Mouse (Mus musculus) midbrain, embryonic 16.5 days (tissue): ENCODE measurements around the gene Rpl36al. TPM values are rescaled to one million over a fixed set of nuclear protein-coding genes. Genes with fewer than 3 reads are reported as not detected.

Source experiments
- ATAC-seq: fragments of 200-750 bp; cut with Nextera tagmentation; 2 replicates; pipeline ENCODE4 v1.8.0; 2017; ENCODE audit warnings: moderate TSS enrichment
- H3K27ac ChIP-seq: fragments of 300-500 bp; sonication (generic); 2 replicates; pipeline ENCODE4 v1.5.1; 2014; ENCODE audit warnings: mild to moderate bottlenecking, low read length, mixed read lengths
- H3K27me3 ChIP-seq: fragments of 300-500 bp; sonication (generic); 2 replicates; pipeline ENCODE4 v1.6.1; 2014; ENCODE audit warnings: low read depth, low read length, mixed read lengths; ENCODE audit not compliant: control insufficient read depth, insufficient read depth
- H3K36me3 ChIP-seq: fragments of 300-500 bp; sonication (generic); 2 replicates; pipeline ENCODE4 v1.6.1; 2014; ENCODE audit warnings: mild to moderate bottlenecking, low read length, moderate library complexity, mixed read lengths; ENCODE audit not compliant: control insufficient read depth, insufficient read depth
- H3K4me1 ChIP-seq: fragments of 300-500 bp; sonication (generic); 2 replicates; pipeline ENCODE4 v1.6.1; 2014; ENCODE audit warnings: mild to moderate bottlenecking, low read length, mixed read lengths; ENCODE audit not compliant: control insufficient read depth, insufficient read depth
- H3K4me2 ChIP-seq: fragments of 300-500 bp; sonication (generic); 2 replicates; pipeline ENCODE4 v1.6.1; 2014; ENCODE audit warnings: mild to moderate bottlenecking, low read length, mixed read lengths
- H3K4me3 ChIP-seq: fragments of 300-500 bp; sonication (generic); 2 replicates; pipeline ENCODE4 v1.5.1; 2014; ENCODE audit warnings: low read depth, mild to moderate bottlenecking, low read length, moderate library complexity, mixed read lengths
- H3K9ac ChIP-seq: fragments of 300-500 bp; sonication (generic); 2 replicates; pipeline ENCODE4 v1.6.1; 2014; ENCODE audit warnings: low read depth, low read length, mixed read lengths
- H3K9me3 ChIP-seq: fragments of 300-500 bp; sonication (generic); replicated peaks from 2 replicates; pipeline ENCODE4 v1.6.1; 2014; ENCODE audit warnings: mild to moderate bottlenecking, low read length, mixed read lengths; ENCODE audit not compliant: control insufficient read depth, poor library complexity, severe bottlenecking
- WGBS: fragments of 180-500 bp; shearing (Covaris S2); extraction: QIAGEN DNeasy Blood & Tissue Kit; methylation state at CpG from one replicate; pipeline ENCODE4 v1.1.7; 2014; 5-methylcytosine and 5-hydroxymethylcytosine counted together
- polyA plus RNA-seq: library from polyadenylated mRNA; unstranded; fragments of >200 nt; fragmentation: Nextera tagmentation; extraction: Ambion mirVana; gene quantifications from 2 replicates; pipeline ENCODE4 v1.2.1, GENCODE M21; 2015

Gene Rpl36al
- polyA plus RNA-seq, 1 experiment from 2014 or later: 286 TPM

DNA sequence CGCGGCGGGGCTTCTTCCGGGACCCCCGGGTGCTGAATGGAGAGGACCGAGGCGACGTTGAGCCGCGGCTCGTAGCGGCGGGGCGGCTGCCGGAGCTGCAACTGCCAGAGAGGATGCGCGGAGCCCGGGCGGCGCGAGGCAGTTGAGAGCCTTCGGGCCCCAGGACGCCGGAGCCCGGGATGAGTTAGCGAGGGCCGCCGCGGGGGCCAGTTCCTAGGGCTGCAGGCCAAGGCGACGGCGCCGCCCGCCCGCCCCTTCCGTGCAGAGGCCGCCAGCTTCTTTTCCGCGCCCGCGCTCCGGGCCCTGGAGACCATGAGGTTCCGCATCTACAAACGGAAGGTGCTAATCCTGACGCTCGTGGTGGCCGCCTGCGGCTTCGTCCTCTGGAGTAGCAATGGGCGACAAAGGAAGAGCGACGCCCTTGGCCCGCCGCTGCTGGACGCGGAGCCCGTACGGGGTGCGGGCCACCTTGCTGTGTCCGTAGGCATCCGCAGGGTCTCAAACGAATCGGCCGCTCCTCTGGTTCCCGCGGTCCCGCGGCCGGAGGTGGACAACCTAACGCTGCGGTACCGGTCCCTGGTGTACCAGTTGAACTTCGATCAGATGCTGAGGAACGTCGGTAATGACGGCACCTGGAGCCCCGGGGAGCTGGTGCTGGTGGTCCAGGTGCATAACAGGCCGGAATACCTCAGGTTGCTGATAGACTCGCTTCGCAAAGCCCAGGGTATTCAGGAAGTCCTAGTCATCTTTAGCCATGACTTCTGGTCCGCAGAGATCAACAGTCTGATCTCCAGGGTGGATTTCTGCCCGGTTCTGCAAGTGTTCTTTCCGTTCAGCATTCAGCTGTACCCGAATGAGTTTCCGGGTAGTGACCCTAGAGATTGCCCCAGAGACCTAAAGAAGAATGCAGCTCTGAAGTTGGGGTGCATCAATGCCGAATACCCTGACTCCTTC is 736 bp upstream of the Rpl36al start:
- Histone ChIP-seq H3K4me2 (peak overlapping the region; percentile 94), H3K4me1 (peaks cover 30% of the 10 kb centered on the region), H3K4me3 (peak overlapping the region; percentile 88), H3K9me3 (no peaks in the 10 kb centered on the region), H3K27me3 (no peaks in the 10 kb centered on the region), H3K27ac (peak overlapping the region; percentile 94), H3K36me3 (no peaks in the 10 kb centered on the region), H3K9ac (peak overlapping the region; percentile 87)
- peak; percentile 80 for ATAC-seq
- WGBS: 1% methylated on average over 86 of the region's 86 CpGs

DNA sequence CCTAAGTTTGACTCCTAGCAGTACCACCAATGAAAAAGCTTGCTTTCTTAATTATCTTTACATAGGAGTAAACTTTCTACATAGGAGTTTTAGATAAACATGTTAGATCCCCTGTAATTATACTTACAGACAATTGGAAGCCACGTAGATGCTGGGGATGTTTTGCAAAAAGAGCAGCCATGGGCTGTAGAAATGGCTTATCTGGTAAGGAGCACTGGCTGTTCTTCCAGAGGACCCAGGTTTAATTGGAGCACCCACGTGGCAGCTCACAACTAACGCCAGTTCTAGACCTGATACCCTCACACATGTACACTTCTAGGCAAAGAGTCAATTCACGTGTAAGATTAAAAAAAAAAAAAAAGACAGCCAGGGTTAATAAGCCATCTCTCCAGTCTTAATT is 2.1 kb downstream of the Rpl36al start:
- peaks cover 21% of the 10 kb centered on the region for H3K4me1 ChIP-seq
- H3K9me3 ChIP-seq: no peaks in the 10 kb centered on the region
- H3K4me2 ChIP-seq: no peak overlapping the region
- H3K27ac ChIP-seq: no peak overlapping the region
- WGBS: 93% methylated on average over 4 of the region's 4 CpGs
- no peak for ATAC-seq
- no peak overlapping the region for H3K9ac ChIP-seq
- no peaks in the 10 kb centered on the region for H3K27me3 ChIP-seq
- H3K4me3 ChIP-seq: no peak overlapping the region
- H3K36me3 ChIP-seq: no peaks in the 10 kb centered on the region

DNA sequence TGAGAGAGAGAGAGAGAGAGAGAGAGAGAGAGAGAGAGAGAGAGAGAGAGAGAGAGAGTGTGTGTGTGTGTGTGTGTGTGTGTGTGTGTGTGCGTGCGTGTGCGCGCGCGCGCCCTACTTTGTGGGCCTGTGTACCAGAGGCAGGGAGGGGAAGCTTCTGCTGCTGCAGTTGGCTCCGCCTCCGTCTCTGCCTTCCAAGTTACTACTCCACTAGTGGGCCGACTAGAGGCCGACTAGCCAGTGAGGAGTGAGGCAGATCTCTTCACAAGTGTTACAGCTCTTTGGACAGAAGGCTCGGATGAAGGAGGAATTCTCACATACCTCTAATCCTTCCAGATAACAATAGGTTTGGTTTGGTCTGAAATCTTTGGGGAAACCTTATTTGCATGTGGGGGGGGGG is 4.5 kb downstream of the Rpl36al start:
- no peak overlapping the region for H3K4me3 ChIP-seq
- ATAC-seq: no peak
- H3K4me1 ChIP-seq: peaks cover 7% of the 10 kb centered on the region
- WGBS: 70% methylated on average over 12 of the region's 12 CpGs
- H3K36me3 ChIP-seq: no peaks in the 10 kb centered on the region
- no peak overlapping the region for H3K9ac ChIP-seq
- H3K27me3 ChIP-seq: no peaks in the 10 kb centered on the region
- no peaks in the 10 kb centered on the region for H3K9me3 ChIP-seq
- no peak overlapping the region for H3K27ac ChIP-seq
- no peak overlapping the region for H3K4me2 ChIP-seq

DNA sequence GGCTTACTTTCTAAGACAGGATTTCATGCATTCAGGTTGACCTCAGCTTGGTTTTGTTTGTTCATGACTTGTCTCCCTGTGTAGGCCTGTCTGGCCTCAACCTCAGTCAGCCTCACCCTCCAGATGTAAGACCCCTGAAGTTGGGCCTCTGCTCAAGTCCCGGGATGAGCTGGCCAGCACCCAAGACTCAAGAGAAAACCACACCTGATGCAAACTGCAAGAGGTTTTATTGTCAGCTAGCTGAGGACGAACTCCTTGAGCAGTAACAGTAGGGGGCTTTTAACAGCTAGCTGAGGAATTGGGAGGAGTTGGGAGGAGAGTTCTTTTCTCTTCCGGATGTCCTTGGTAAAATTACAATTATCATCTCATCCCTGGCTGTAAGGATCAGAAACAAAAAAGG is 6.4 kb downstream of the Rpl36al start:
- Histone ChIP-seq H3K27me3 (no peaks in the 10 kb centered on the region), H3K4me3 (no peak overlapping the region), H3K4me2 (no peak overlapping the region), H3K9me3 (no peaks in the 10 kb centered on the region), H3K9ac (no peak overlapping the region), H3K4me1 (peaks cover 2% of the 10 kb centered on the region; the same call in 1 of the 2 replicates), H3K27ac (no peak overlapping the region), H3K36me3 (no peaks in the 10 kb centered on the region)
- ATAC-seq: no peak
- 78% methylated on average over 3 of the region's 3 CpGs for WGBS

DNA sequence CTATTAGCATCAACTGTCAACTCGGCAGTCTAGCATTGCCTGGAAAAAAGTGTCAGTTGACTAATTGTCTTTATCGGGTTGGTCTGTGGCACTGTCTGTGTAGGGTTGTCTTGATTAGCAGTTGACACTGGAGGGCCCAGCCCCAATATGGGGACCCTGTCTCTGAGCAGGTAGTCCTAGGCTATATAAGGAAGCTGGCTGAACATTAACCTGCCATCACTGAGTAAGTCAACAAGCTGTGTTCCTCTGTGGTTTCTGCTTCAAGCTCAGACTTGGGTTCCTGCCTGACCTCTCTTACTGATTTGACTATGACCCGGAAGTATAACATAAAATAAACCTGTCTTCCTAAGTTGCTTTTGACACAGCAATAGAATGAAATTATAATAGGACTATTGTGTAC is 7.9 kb downstream of the Rpl36al start:
- H3K4me1 ChIP-seq: no peaks in the 10 kb centered on the region
- no peaks in the 10 kb centered on the region for H3K9me3 ChIP-seq
- no peak for ATAC-seq
- no peaks in the 10 kb centered on the region for H3K36me3 ChIP-seq
- WGBS: 97% methylated on average over 3 of the region's 3 CpGs
- no peak overlapping the region for H3K4me2 ChIP-seq
- no peaks in the 10 kb centered on the region for H3K27me3 ChIP-seq
- no peak overlapping the region for H3K27ac ChIP-seq
- H3K4me3 ChIP-seq: no peak overlapping the region
- H3K9ac ChIP-seq: no peak overlapping the region

DNA sequence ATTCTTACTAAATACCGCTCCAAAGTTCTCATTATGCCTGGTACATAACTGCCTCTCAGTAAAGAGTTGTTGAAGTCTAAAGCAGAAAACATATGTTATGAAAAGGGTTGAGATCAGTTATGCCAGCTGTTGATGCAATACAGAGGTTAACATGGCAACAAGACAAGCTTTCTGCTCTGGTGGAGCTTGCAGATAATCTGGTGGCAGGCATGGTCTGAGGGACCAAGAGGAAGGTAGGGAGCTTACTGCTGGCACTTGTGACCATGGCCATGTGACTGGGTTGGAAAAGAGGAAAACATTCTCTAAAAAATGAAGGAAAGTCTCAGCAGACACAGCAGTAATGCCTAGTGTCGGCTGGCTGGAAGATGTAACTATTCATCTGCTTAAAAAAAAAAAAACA is 12.6 kb downstream of the Rpl36al start:
- Histone ChIP-seq H3K27me3 (no peaks in the 10 kb centered on the region), H3K4me1 (peaks cover 8% of the 10 kb centered on the region), H3K9me3 (no peaks in the 10 kb centered on the region), H3K9ac (no peak overlapping the region), H3K36me3 (no peaks in the 10 kb centered on the region), H3K27ac (no peak overlapping the region), H3K4me2 (no peak overlapping the region), H3K4me3 (no peak overlapping the region)
- ATAC-seq: no peak
- WGBS: 93% methylated on average over 2 of the region's 2 CpGs

DNA sequence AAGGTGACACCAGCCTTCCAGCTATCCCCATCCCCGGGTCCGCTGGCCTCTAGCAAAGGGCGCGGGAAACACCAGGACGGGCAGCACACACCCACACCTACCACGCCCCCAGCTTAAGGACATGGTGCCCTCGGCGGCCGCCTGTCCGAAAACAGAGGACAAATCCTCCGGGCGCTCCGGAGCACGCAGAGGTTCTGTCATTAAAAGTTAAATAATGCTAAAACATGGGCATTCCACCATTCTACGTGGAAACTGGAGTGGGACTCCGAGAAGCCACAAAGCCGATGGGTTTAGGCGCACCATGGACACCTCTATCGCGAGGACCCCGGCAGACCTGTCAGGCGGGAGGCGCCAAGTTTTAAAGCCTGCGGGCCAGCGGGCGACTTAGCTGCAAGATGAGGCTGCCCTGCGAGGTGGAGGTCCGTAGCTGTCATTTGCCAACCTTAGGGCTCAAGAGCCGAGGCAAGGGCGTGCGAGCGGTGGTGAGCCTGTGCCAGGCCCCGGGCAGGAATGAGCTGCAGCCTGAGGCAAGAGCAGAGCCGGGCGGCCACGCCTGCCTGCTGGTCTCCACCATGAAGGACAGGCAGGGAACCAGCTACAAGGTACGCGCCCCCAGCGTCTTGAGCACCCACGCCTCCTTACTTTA is 15.3 kb downstream of the Rpl36al start, which contains the start of gene Lrr1:
Lrr1 (plus strand) TSS at position 354 of the 646 bp plus-strand sequence.
- H3K27me3 ChIP-seq: no peaks in the 10 kb centered on the region
- peak within 1 kb of the TSS; percentile 61 for H3K9ac ChIP-seq
- peak within 1 kb of the TSS; percentile 67 for H3K4me3 ChIP-seq
- H3K36me3 ChIP-seq: no peaks in the 10 kb centered on the region
- WGBS: under 1% methylated on average over 40 of the region's 40 CpGs
- H3K27ac ChIP-seq: peak within 1 kb of the TSS; percentile 62
- ATAC-seq: peak; percentile 93
- H3K4me2 ChIP-seq: peak within 1 kb of the TSS; percentile 98
- peaks cover 8% of the 10 kb centered on the region for H3K4me1 ChIP-seq
- H3K9me3 ChIP-seq: no peaks in the 10 kb centered on the region

DNA sequence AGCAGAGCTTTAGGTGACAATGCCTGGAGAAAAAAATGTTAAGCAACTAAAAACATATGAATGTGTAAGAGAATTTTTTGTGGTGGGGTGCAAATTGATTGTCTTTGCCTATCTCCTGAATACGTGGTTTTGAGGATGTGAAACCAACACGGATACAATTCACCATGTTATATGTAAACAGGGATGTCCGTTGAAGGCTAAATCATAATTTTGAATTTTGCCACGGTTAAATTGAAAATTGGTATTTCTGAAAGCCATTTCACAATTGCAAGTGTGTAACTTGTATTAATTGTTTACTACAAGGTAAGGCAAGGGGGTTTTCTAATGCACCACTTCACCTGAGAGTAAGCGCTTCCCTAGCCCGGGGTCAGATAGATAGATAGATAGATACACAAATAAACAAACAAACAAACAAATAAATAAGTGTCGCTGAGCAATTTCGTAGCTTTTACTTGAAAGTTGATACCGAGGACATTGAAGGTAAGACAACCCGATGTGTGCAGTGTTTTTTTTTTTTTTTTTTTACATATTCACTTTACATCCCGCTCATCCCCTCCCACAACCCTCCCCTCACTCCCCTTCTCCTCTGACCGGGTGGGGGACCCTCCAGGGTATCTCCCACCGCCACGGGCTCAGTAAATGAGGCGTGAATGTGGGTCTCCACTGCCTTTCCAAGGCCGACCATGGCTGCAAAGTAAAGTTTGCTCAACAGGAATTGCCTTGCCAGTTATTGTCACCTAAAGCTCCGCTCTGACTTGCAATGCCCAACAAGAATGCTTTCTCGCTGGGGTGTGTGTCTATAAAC is 16.0 kb downstream of the Rpl36al start:
- Histone ChIP-seq H3K9ac (peak overlapping the region; percentile 61), H3K4me3 (peak overlapping the region; percentile 67), H3K4me2 (peak overlapping the region; percentile 98), H3K36me3 (no peaks in the 10 kb centered on the region), H3K4me1 (peaks cover 8% of the 10 kb centered on the region), H3K27ac (peak overlapping the region; percentile 62), H3K9me3 (no peaks in the 10 kb centered on the region), H3K27me3 (no peaks in the 10 kb centered on the region)
- WGBS: 7% methylated on average over 18 of the region's 18 CpGs
- peak; percentile 73 for ATAC-seq
